Mouse (Mus musculus): Measurements from ENCODE around the gene Ssu72.

DNA sequence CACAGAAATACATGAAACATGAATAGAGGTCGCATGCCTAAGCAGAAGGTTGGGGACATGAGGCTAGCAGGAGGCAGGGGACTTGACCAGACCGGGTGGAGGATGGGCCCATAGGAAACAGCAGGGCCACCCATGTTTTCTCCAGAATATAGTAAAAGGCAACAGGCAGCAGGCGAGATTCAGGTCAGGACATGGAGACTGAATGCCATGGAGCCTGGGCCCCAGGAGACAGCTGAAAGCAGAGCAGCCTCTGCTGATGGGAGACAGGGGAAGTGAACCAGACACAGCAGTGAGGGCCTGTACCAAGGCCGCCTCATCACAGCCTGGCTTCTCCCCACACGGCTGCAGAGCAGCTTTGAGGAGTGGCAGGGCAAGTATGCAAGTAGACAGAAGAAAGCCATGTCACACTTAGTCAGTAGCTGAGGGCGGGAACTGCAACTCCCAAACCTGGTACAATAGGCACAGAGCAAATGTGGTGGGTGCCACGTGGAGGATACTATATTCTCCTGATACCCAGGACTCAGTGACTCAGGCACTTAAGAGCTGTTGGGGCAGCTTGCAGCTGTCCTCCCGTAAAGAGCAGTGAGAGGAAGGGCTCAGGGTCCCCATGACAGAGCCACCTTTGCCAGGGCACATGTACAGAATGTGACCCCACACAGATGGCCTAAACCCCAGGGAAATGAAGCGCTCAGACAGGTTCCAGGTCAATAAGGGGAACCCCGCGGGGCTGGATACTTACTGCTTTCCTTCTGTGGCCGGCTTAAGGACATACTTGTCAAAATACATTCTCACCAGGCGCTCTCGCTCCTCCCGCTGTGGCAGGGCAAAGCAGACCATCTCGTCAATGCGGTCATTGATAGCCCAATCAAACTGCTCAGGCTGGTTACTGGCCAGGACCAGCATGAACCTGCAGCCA lies 42.2 kb downstream of the Ssu72 start:
- TF ChIP-seq EP300 (IDR thresholded peaks at IDR 0.05; ENCODE audit: insufficient read depth, low read depth, low read length), result no peak
- no peak for TF ChIP-seq CTCF (IDR thresholded peaks at IDR 0.05)
- TF ChIP-seq POLR2A (IDR thresholded peaks at IDR 0.05; ENCODE audit: insufficient read depth, low read depth, low read length), result no peak

Data from heart, adult 2 months (tissue).